Mouse (Mus musculus) cerebellum, adult 11-12 months (tissue): ENCODE results near the gene Myh14.
A peak's percentile ranks its signal among the peaks of the same experiment; 100 is the strongest.

ENCODE experiments used
- DNase-seq: peaks from one replicate; pipeline ENCODE4 v3.0.0; 2022

Gene Myh14

DNA sequence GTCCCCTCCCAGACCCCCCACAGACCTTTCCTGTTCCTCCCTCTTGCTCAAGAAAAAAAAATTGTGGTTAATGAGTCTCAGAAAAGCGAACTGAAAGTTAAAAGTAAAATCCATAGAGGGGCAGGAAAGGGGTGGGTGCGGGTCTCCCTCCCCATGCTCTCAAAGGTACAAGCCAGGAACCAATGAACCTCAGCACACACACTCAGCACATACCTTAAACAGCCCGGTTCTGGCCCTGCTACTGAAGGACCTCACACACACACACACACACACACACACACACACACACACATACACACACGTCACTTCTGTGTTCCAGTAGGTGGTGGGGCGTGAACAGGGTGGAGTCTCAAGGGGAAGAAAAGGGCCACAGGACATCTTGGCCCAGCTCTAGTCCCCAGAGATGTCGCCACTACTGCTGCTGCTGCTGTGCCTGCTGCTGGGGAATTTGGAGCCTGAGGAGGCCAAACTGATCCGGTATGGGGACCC lies 98.4 kb downstream of the Myh14 start, which contains the start of gene Napsa:
Gene Napsa, plus strand, starts transcription at position 168 of the 489 bp plus-strand sequence.
- no peak for DNase-seq

DNA sequence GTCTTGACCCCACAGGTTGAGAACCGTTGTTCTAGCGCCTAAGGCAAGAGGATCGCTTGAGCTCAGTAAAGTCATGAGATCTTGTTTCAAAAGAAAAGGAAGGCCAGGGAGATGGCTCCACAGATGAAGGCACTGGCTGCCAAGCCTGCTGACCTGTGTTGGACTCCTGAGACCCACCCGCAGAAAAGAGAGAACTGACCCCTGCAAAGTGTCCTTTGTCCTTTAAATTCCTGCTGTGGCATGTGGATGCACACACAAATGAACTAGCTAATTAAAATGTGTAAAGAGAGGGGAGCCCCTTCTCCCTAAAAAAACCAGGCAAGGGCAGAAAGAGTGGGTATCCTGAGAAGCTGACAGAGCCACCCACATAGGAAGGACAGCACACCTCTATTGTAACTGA lies 98.8 kb downstream of the Myh14 start:
- no peak for DNase-seq

DNA sequence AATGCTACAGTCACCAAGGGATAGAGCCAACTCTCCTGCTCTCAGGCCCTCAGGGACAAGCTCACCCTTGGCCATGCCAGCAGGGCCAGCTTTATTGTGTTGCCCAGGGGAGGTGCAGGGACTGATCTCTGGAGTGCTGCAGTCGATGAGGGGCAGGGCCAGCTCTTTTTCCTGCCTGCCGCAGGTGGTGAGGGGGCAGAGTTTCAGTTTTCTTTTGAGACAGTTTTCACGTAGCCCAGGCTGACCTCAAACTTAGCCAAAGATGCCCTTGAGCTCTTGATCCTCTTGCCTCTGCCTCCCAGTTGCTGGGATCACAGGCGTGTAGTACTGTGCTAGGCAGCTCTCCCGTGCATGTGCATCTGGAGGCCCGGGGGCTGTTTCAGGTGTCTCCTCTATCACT lies 99.7 kb downstream of the Myh14 start:
- no peak for DNase-seq

DNA sequence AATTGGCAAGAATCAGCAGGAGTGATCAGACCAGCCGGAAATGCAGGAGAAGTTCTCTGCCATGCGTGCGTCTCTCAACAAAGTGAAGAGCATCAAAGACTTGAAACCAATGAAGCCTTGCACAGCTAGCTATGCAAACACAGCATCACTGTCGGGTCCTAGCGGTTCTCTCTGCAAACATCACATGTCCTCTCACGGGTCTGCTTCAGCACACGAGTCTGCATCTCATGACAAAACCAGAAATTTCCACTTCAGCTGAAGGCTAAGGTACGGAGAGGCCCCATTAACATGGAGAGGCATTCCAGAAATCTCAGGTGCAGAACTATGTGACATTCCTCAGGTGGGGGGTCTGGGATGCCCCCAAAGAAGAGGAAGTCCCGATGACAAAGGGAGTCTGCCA lies 101.8 kb downstream of the Myh14 start:
- no peak for DNase-seq

DNA sequence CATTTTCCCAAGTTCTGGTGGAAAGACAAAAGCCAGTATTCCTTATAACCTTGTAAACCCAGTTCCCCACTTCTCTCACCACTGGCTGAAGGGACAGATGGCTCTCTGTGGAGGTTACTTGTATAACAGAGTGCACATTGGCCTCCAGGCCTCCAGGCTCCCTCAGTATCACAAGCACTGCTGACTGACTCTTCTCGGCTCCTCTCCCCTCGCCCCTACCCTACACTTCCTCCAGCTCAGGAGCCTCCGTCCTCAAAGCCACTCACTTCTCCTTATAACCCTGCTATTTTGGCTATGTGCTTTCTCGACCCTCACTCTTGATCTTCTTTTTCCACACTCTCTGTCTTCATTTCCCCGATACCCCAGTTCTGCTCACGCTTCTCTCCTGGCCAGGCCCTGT lies 105.2 kb downstream of the Myh14 start:
- no peak for DNase-seq

DNA sequence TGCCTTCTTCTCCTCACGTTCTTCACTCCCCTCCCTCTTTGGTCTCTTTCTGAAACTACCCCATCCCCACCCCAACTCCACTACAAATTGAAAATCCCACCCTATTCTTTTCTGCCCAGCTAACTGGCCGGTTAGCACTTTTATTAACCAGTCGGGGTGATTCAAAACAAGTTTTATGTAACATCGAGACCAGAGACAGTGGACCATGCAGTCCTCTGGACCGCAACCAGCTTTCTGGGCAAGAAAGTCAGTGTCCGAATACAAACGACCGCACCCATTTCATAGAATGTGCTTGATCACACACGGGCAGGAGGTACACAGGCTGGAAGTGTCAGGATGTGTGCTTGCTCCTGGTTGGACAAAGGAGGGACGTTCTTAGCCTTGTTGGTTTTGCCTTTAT lies 106.2 kb downstream of the Myh14 start:
- no peak for DNase-seq

DNA sequence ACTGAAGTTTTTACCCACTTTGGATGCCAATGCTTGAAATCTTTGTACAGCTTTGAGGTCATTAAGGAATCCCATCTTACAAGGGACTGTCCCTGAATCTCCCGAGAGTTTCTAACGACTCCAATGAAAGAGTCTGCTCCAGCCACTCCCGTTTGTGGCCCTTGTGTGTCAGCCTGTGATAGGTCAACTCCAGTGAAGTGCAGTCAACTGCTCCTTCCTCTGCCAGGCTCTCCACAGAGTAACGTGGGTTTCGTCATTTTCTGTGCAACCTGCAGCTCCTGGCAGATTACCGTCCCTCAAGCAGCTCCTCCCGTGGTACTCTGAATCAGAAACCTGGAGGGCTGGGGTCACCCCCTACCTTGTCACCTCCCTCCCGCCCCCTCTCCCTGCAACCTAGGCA lies 107.4 kb downstream of the Myh14 start:
- no peak for DNase-seq

DNA sequence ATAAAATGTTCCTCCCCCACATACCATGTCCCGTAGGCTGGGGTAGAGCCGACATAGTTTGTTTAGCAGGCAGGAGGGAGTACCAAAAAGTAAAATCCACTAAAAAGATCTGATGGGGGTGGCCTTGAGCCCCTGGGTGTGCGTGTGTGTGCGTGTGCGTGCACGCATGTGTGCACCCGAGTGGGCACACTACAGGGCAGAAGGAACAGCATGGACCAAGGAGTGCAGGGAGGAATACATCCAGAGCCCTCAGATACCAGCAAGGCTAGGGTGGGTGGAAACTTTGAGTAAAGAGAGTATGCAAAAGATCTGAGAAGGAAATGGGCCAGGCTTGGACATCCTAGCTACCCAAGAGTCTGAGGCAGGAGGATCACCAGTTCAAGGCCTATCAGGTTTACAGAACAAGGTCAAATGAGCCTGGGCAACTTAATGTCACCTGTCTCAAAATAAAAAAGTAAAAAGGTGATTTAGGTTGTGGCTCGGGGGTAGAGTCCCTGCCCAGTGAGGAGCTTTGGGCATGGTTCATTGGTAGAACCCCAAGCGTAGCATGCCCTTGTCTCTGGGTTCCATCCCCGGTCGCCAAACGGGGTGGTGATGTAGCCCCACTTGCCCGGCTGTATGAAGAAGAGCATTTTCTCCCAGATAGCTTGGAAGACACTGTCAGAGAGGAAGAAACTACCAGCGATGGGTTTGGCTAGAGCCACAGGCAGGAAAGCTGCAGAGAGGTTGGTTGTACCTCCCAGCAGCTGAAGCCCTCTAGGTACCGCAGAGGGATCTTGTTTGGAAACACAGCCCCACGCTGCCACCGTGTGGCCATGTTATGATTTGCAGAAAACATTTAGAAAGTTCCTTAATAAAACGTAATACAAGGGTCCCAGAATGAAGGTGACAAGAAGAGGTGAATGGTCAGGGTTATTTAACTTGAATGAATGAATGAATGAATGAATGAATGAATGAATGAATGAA lies 109.9 kb downstream of the Myh14 start:
- DNase-seq: peak; percentile 77

DNA sequence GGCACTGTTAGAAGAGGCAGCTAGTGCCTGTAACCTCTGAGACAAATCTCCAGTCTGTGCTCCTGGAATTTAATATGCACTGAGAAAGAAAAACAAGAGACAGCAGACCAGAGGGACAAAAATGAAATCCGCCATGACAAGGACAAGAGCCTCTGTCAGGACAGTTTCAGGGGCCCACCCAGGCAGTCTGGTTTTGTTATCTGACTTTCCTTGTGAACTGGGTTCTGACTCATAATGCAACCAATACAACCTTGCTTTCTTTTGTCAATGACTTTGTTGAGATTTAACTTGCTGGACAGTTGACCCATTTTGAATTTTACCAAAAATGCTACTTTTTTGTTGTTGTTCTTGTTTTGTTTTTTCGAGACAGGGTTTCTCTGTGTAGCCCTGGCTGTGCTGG lies 113.0 kb downstream of the Myh14 start:
- no peak for DNase-seq
